Mouse (Mus musculus) neural tube, embryonic 10.5 days (tissue): ENCODE results near the gene Pard3b.

Source experiments
- DNase-seq: peaks from one replicate; pipeline ENCODE4 v3.0.0-alpha.2; 2017; ENCODE audit warnings: low spot score; ENCODE audit errors: extremely low spot score

Gene Pard3b

DNA sequence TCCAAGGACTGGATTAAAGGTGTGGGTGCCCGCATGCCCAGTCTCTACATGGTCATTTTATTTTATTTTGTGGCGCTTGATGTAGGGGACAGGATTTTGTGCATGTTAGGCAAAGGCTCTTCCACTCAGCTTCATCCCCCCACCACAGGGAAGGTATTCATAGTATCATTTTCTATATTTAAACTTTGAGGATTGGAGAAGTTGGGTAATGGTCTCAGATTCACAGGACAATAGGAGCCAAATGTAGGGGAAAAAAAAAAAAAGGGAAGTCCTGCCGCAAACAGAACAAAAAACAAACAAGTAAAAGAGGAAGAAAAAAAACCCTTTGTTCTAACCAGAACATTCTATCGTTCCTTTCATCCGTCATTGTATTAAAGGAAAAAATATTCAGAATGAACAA lies 590.5 kb downstream of the Pard3b start:
- no peak for DNase-seq

DNA sequence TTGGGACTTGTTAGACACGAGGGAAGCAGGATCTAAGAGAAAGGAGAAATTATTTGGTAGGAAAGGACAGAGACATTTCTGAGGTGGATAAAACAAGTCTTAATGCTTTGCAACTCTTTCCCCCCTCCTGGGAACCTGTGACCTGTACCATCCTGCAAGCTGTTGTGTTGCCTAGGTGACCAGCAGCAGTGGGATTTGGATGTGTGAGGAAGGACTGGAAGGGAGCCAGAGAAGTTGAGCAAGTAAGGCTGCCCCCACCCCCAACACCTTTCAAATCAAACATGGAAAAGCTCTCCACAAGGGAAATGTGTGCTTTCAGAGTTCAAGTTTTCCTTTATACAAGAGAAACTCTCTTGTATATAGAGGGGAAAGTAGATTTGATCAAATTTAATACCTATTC lies 595.4 kb downstream of the Pard3b start:
- no peak for DNase-seq

DNA sequence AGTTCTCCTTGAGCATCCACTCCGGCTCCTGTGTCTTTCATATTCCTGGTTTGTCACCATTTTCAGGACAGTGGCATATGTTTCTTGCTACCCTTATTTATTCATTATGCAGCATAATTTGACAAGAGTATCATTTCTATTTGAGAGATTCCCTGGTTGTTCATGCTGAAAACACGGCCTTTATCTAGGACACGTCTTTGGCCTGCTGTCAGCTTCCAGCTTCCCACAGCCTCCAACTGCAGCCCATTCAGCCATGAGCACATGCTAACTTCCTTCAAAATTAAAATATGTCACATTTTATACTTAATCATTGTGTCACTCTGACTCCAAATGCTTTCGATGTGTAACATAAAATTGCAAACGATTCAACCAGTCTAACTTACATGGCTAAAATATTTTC lies 596.5 kb downstream of the Pard3b start:
- no peak for DNase-seq

DNA sequence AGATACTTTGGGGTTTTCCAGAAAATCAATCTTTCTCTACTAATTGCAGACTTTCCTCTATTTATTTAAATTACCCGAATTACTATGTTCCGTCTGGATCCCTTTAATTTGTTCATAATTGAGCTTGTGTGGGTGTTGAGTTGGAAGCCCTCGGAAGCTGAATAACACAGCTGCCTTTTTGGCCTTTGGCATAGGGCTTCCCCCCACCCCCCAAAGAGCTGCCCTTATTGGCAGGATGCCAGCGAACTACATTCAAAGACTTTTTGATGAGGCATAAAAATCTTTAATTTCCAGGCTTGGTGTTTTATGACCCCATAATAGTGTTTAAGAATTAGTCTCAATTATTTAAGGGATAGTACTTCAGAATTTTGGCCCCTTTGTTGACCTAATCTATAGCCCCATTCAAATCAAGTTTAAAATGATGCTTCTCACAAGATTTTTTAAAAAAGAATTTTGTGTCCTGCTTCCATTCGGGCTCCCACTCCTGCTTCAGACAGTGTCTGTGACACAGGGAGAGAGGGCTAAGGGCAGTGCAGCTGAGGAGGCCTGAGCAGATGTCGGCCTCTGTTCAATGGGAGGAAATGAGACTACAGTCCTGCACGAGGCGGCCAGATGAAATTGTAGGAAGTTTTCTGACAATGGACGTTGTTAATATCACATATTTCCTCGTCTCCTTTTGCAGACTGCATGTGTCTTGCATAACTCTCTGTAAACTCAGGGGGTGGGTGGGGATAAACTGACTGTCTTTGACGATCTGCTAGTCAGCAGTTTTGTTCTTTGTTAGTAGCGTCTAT lies 605.8 kb downstream of the Pard3b start:
- peak; percentile 26 for DNase-seq

DNA sequence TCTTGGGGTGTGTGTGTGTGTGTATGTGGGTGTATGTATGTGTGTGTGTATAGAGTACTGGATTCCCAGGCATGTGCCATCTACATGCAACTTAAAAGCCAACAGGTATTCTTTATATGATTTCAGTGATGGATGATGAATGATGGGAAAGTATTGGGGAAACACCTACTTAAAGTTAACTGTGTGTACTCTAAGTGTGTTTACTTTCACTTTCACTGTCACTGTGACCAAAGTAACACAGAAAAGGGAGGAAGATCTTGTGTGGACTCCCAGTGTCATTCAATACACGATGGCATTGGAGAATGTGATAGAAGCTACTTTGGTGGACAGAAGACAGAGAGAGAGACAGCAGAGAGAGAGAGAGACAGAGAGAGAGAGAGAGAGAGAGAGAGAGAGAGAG lies 613.8 kb downstream of the Pard3b start:
- DNase-seq: no peak

DNA sequence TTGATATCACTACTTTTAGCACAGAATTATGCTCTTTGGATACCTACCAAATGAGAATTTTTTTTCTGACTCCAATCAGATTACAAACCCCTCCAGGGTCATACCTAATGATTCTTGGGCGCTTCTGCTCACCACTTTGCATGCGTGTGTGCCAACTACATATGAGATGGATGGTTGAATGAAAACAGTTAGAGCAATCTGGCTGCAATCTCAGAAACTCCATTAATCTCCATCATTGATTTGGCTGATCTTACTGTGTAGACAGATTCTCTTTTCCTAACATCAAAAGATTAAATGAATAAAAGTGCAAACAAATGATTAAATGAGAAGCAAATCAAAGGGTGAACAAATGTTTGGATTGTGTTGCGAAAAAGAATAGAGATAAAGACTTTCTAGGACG lies 615.7 kb downstream of the Pard3b start:
- DNase-seq: no peak

DNA sequence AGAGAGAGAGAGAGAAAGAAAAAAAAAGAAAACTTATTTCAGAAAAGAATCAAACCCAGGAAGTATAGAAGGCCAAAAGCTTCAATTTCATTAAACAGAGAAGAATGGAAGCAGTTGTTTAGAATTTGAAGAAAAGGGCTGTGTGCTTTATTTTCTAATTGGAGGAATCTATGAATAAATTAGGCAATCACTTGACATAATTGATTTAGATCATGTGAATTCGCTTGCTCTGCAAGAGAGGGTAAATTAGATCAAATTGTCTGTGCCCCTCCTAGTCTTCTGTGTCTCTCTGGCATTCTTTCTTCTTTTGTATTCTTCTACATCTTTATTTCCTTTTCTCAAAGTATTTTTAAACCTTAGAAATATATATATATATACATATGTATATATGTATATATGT lies 616.3 kb downstream of the Pard3b start:
- no peak for DNase-seq

DNA sequence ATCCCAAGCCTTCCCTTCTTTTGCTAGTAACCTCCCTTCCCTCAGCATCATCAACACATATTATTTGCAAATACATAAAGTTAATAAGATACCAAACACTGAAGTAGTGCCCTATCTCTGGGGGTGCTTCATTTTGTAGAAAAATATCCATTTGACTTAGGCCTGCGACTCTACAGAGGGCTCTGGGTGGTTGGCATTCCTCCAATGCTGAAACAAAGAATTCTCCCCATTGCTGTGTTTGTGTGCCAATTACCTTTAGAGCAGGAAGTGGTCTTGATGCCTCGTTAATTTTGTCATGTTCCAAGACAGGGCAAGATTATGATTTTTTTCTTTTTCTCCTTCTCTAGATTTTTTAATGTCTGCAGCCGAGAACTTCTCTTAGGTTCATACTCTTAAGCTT lies 637.8 kb downstream of the Pard3b start:
- DNase-seq: no peak

DNA sequence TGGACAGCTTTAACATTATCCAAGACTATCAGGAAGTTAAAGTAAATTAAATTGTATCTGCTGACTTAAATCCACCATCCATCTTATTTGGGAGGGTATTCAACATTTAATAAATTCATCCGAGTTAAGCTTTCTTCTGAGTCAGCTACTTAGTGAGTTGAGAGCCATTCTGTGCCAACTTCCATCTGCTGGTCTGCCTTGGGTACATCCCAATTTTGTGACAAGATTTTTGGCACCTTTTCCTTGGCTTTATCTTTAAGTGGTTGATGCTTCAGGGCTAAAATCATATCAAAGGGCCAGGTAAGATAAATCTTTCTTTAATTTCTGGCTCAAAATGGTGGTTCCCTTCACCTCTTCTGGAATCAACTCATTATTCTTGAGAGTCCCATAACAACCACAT lies 640.0 kb downstream of the Pard3b start:
- DNase-seq: no peak

DNA sequence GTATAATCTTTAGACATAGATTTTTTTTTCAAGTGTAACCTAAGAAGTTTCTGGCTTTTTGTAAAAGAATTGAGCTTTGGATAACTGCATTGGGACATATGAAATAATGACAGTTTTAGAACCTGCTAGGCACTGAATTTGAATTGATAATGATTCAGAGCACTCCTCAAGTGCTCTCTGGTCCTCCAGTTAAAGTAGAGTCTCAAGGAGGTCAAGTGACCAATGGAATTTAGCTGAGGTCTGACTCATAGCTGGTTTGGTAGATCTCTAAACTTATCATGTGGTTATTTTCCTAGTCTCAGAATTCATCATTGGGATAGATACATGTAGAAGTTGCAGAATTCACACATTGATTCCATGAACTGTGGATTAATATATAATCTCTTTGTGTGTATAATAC lies 642.0 kb downstream of the Pard3b start:
- DNase-seq: no peak

DNA sequence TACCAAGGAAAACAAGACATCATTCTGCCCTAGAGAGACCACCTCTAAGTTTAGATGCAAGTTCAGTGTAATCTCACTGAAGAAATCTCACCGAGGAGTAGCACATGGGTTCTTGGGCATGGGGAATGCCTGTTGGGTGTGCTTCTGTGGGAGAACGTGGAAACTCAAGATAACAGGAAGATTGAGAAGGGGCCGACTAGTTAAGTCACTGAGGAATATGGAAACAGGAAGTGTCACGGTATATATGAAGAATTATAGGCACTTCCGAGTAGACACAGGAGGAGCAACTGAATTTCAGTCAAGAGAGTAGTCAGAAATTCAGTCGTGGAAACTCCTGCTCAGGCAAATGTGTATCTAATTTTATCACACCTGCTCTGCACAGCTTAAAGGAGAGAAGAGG lies 644.2 kb downstream of the Pard3b start:
- DNase-seq: no peak

DNA sequence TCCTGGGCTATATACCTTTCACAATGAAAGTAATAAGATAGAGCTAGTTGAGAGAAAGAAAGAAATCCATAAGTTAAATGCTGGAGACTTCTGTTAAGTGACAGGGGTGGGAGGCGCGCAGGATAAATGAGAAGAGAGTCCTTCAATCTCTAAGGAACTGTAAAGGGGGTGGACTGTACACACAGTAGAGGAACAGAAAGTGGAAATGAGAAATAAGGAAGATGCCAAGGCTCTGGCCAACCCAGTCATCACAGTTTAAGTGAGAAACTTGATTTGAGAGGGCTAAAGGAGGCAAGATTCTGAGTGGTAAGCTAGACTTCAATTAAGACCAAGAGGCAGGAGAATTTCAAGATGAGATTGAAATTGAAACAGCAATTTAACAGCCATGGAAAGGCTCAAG lies 645.0 kb downstream of the Pard3b start:
- no peak for DNase-seq

DNA sequence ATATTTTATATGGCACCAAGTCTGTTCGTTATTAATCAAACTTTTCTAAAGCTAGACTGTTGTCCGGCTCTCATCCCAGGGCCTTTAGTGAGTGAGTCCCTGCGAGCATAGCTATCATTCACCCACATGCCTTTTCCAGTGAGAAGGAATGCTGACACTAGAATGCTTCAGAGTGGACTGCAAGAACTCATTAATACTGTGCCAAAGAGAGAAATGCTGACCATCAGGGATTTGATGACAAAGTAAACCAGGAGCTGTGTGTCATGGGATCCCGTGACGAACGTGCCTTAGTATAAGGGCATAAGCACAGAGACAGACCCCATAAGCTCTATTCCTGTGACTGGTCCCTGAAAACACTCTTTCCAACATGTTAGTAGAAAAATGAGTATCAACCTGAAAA lies 670.8 kb downstream of the Pard3b start:
- DNase-seq: no peak

DNA sequence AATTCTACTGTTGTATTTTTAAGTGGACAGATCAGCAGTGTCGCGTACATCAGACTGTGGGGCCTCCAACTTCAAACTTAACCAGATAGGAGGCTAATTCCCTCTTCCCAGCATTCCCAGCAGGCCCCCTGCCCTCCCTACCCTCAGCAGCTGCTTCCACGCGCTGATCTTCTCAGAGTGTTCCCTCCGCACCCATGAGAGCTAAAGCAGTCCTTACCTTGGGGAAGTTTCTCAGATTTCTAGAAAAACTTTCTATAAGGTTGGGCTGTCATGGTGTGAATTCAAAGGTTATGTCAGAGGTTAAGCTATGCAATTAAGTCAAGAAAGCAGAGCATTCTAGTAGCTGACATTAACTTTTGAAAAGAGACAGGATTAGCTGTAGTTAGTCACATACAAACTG lies 686.6 kb downstream of the Pard3b start:
- DNase-seq: no peak

DNA sequence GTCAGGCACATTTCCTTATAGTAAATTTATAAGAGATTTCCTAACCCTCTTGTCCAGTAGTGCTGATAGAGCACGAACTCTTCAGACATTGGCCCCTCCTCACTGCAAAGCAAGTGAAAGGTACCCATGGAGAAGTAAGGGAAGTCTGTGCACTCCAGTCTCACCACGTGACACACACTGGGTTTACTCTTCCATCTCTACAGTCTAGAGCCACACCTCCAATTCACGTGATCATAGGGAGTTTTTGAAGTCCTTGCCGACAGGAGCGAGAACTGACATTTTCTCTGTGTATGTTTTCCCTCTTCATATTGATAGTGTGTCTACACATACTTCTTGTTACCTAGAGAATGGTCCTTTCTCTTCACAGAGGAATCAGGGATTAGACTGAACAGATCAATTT lies 689.1 kb downstream of the Pard3b start:
- no peak for DNase-seq

DNA sequence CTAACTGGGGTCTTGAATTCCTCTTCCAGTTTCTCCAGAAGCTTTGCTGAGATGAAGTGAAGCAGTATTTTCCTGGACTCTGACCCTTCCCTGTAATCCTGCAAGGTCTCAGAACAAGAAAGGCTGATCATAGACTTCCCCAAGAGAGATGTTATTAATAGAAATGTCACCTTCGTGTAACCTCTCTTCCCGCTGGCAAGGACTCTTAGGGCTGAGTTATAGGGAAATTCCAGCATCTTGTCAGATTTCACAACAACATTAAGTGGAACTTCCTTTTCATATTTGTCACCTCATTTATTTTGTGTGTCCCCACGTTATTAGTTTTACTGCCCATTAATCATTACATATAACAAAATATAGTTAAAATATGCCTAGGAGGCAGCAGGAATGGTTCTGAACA lies 690.2 kb downstream of the Pard3b start:
- DNase-seq: no peak

DNA sequence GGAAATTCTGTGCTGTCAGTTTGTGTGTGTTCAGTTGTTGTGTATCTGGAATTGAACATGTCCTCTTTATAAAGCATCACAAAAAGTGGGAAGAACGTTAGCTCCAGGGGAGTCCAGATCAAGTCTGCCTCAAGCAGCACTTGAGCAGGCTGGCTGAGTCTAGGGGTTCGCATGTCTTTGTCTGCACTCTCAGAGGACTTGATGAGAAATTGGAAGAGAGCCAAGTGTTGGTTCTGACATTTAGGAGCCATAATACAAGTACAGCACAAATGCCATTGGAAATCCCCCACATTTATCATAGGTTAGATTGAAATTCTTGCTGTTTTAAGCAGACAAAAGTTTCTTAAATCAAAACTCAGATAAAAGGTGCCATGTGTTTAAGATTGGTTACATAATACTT lies 694.4 kb downstream of the Pard3b start:
- DNase-seq: no peak

DNA sequence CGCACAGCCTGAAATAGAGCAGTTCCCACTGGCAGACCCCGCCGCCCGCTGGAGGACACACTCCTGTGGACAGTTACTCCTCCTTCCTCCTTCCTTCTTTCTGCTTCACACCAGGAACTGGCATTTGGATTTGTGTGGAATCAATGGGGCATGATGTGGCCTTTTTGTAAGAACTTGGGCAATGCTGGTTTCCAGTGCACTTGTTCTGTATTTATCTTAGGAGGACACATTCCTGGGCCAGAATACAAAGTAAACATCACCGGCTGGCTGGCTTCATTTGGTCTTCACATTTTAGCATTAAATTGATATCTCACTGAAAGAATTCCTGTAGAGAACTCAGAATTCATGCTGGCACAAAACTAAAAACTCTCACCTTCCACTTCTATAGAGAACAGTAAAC lies 695.6 kb downstream of the Pard3b start:
- DNase-seq: no peak

DNA sequence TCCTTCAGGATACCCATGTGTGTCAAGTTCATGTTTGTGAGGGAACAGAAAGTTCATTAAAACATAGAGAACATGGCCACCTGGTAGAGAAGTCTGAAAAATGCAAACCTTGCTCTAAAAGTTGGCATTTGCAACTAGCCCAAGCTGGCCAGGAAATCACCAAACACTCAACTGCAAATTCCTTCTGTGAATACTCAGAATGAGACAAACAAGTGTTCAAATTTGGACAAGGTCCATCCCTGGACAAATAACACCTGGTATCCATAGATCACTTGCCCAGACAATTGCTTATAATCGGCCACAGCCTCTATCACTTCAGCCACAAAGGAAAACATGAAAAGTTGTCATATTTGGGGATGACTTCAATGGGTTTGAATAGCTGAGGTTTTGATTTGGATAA lies 701.6 kb downstream of the Pard3b start:
- no peak for DNase-seq

DNA sequence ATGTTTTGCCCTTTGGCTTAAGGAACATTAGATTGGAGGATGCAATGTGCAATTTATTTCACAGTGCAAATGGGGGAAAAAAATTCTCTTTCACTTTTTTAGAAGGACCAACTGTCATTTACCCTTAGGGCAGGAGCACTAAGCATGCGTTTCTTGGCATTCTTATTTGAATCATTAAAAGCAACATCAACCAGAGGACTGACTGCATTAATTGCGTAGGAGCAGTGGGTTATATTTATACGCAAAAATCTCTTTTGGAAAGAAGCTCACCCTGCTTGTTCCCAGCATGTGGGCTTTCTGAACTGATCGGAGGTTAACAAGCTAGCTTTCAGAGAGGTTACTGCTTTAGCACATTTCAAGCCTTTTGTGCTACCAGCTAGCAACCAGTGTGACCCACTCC lies 705.7 kb downstream of the Pard3b start:
- DNase-seq: no peak

DNA sequence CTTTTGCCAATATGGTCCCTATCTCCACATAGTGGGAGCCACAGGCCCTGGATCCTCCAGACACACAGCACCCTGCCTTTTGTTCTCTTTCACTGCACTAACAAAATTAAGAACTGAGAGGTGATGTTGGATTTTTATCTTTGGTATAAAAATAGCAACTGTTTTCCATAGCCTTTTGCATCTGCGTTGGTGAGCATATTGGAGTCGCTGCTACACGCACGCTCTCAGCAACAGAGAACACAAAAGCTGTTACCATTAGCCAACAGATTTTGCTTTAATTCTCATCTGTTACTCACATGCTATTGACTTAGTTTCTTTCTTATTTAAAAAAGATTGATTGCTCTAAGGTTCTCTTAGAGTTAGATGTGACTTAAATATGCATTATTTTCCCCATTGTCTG lies 709.7 kb downstream of the Pard3b start:
- DNase-seq: no peak

DNA sequence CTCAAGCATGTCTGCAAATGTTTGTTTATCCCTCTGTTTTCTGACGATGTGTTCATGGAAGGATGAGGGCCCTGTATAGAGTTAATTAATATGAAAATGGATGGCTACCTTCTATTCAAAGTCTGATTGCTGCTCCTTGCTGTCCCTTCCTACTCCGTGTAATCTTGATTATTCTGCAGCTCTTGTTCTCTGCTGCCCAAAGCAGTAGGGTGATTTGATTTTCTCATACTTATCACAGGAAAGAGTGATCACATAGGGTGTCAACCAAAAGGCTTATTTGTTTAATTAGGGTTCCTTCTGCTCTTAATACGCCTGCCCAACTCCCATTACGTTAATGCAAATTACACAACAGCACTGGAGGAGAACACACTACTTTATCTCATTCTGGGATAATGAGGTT lies 716.9 kb downstream of the Pard3b start:
- DNase-seq: no peak

DNA sequence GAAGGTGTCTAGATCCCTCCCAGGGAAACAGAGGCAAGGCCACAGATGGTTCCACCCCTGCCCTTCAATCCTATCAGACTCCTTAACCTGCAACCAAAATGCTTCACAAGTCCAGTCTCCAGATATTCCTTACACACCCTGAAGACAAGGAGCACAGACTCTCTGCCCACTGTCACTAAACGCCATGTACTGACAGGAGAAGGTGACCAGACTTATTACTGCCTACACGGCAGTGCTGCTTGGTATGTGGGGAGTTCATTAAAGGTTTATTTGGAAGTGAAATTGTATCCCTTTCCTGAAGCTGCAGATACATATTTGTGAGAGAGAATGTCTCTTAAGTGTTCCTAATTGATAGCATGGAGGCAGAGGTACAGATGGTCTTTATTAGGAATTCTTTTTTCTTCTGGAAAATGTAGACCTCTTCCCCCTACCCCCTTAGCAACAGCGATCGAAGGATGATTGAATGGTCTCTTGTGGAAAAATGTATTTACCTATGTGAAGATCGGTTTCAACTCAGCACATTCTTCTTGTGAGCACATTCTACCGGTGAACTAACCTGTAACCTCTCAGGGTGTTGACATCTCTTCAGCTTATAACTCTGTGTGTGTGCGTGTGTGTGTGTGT lies 735.9 kb downstream of the Pard3b start:
- DNase-seq: no peak
